Mouse (Mus musculus) MEL (cell line): ENCODE measurements around the gene Ch25h. TPM values are rescaled to one million over a fixed set of nuclear protein-coding genes. Genes with fewer than 3 reads are reported as not detected.

Experiments
- DNase-seq: peaks from one replicate; pipeline ENCODE4 v3.0.0; 2011; ENCODE audit warnings: low read depth, low spot score
- H3K27ac ChIP-seq: 2 replicates; pipeline ENCODE4 v1.5.1; 2012; ENCODE audit warnings: low read depth, mild to moderate bottlenecking, control low read depth, low read length, moderate library complexity; ENCODE audit not compliant: control insufficient read depth
- H3K27me3 ChIP-seq, 2 experiments: fragments of 150-350 bp in 1 of 2; sonication (generic) in 1 of 2; 2 replicates each; pipeline ENCODE4 v1.6.1; 2012; ENCODE audit warnings: low read length in 2 of 2, mild to moderate bottlenecking in 2 of 2, improper control_type of control experiment in 1 of 2, moderate library complexity in 1 of 2; ENCODE audit not compliant: insufficient read depth in 2 of 2, control insufficient read depth in 1 of 2
- H3K36me3 ChIP-seq, 2 experiments: 2 replicates each; pipeline ENCODE4 v1.6.1; 2012 to 2014; ENCODE audit warnings: low read length in 2 of 2, improper control_type of control experiment in 1 of 2, inconsistent platforms in 1 of 2, mild to moderate bottlenecking in 1 of 2; ENCODE audit not compliant: insufficient read depth in 2 of 2, control insufficient read depth in 1 of 2
- H3K4me1 ChIP-seq, 2 experiments: fragments of 150-350 bp in 1 of 2; sonication (generic) in 1 of 2; 2 replicates each; pipeline ENCODE4 v1.6.1; 2012; ENCODE audit warnings: low read length in 2 of 2, improper control_type of control experiment in 1 of 2, mild to moderate bottlenecking in 1 of 2; ENCODE audit not compliant: insufficient read depth in 2 of 2, control insufficient read depth in 1 of 2
- H3K4me3 ChIP-seq, 2 experiments: fragments of 150-350 bp in 1 of 2; sonication (generic) in 1 of 2; 2 replicates each; pipeline ENCODE4 v1.5.1; 2012; ENCODE audit warnings: low read depth in 2 of 2, low read length in 2 of 2, mild to moderate bottlenecking in 2 of 2, moderate library complexity in 2 of 2, control low read depth in 1 of 2, improper control_type of control experiment in 1 of 2; ENCODE audit not compliant: control insufficient read depth in 1 of 2, insufficient read depth in 1 of 2
- H3K79me2 ChIP-seq: 2 replicates; pipeline ENCODE4 v1.6.1; 2012; ENCODE audit warnings: mild to moderate bottlenecking, low read length, moderate library complexity; ENCODE audit not compliant: control insufficient read depth, poor library complexity, insufficient read depth
- H3K9ac ChIP-seq: 2 replicates; pipeline ENCODE4 v1.6.1; 2012; ENCODE audit warnings: low read depth, mild to moderate bottlenecking, control low read depth, low read length, moderate library complexity; ENCODE audit not compliant: control insufficient read depth, poor library complexity, severe bottlenecking
- H3K9me3 ChIP-seq: fragments of 150-350 bp; sonication (generic); replicated peaks from 2 replicates; pipeline ENCODE4 v1.6.1; 2012; ENCODE audit warnings: mild to moderate bottlenecking, low read length, improper control_type of control experiment, moderate library complexity; ENCODE audit not compliant: insufficient read depth
- BHLHE40 ChIP-seq: IDR thresholded peaks from 2 replicates; pipeline ENCODE4 v1.6.1; 2012; ENCODE audit warnings: low read depth, mild to moderate bottlenecking, inconsistent platforms, low read length, improper control_type of control experiment, borderline replicate concordance
- CHD1 ChIP-seq: IDR thresholded peaks from 2 replicates; pipeline ENCODE4 v1.6.1; 2012; ENCODE audit warnings: low read depth, mild to moderate bottlenecking, inconsistent platforms, low read length, improper control_type of control experiment
- CHD2 ChIP-seq: IDR thresholded peaks from 2 replicates; pipeline ENCODE4 v1.6.1; 2011; ENCODE audit warnings: low read length, improper control_type of control experiment
- CTCF ChIP-seq, 3 experiments: IDR thresholded peaks in 2 of 3; conservative IDR thresholded peaks in 1 of 3; 2 replicates each; pipeline ENCODE4 v1.5.1; 2011 to 2012; ENCODE audit warnings: low read length in 3 of 3, low read depth in 2 of 3, mild to moderate bottlenecking in 2 of 3, improper control_type of control experiment in 1 of 3, inconsistent platforms in 1 of 3, mixed read lengths in 1 of 3, moderate library complexity in 1 of 3; ENCODE audit not compliant: control insufficient read depth in 1 of 3, insufficient read depth in 1 of 3, poor library complexity in 1 of 3, severe bottlenecking in 1 of 3
- E2F4 ChIP-seq: IDR thresholded peaks from 2 replicates; pipeline ENCODE4 v1.6.1; 2011; ENCODE audit warnings: low read depth, low read length, improper control_type of control experiment, borderline replicate concordance
- ELF1 ChIP-seq: IDR thresholded peaks from 2 replicates; pipeline ENCODE4 v1.6.1; 2014; ENCODE audit warnings: low read depth, mild to moderate bottlenecking, inconsistent platforms, low read length, improper control_type of control experiment, moderate library complexity
- EP300 ChIP-seq, 2 experiments: IDR thresholded peaks; 2 replicates each; pipeline ENCODE4 v1.6.1; 2011; ENCODE audit warnings: improper control_type of control experiment in 2 of 2, low read length in 2 of 2, low read depth in 1 of 2, mild to moderate bottlenecking in 1 of 2
- ETS1 ChIP-seq: IDR thresholded peaks from 2 replicates; pipeline ENCODE4 v1.6.1; 2012; ENCODE audit warnings: low read depth, mild to moderate bottlenecking, inconsistent platforms, low read length, improper control_type of control experiment, moderate library complexity
- GABPA ChIP-seq: IDR thresholded peaks from 2 replicates; pipeline ENCODE4 v1.6.1; 2012; ENCODE audit warnings: low read depth, mild to moderate bottlenecking, inconsistent platforms, low read length, improper control_type of control experiment, moderate library complexity
- GATA1 ChIP-seq: IDR thresholded peaks from 2 replicates; pipeline ENCODE4 v1.6.1; 2011; ENCODE audit warnings: low read depth, low read length, improper control_type of control experiment
- HCFC1 ChIP-seq: IDR thresholded peaks from 2 replicates; pipeline ENCODE4 v1.6.1; 2012; ENCODE audit warnings: low read depth, mild to moderate bottlenecking, inconsistent platforms, low read length, improper control_type of control experiment, moderate library complexity
- JUND ChIP-seq: IDR thresholded peaks from 2 replicates; pipeline ENCODE4 v1.6.1; 2011; ENCODE audit warnings: low read depth, mild to moderate bottlenecking, improper control_type of control experiment, low read length
- MAFK ChIP-seq: IDR thresholded peaks from 2 replicates; pipeline ENCODE4 v1.6.1; 2011; ENCODE audit warnings: low read depth, mild to moderate bottlenecking, low read length, improper control_type of control experiment, borderline replicate concordance
- MAZ ChIP-seq: IDR thresholded peaks from 2 replicates; pipeline ENCODE4 v1.6.1; 2012; ENCODE audit warnings: low read depth, mild to moderate bottlenecking, inconsistent platforms, low read length, improper control_type of control experiment
- POLR2A ChIP-seq, 2 experiments: IDR thresholded peaks; 2 replicates each; pipeline ENCODE4 v1.6.1; 2011 to 2012; ENCODE audit warnings: low read length in 2 of 2, mild to moderate bottlenecking in 2 of 2, control low read depth in 1 of 2, improper control_type of control experiment in 1 of 2, low read depth in 1 of 2, moderate library complexity in 1 of 2; ENCODE audit not compliant: control insufficient read depth in 1 of 2, insufficient read depth in 1 of 2, poor library complexity in 1 of 2
- POLR2AphosphoS2 ChIP-seq: IDR thresholded peaks from 2 replicates; pipeline ENCODE4 v1.6.1; 2011; ENCODE audit warnings: low read length, improper control_type of control experiment
- RCOR1 ChIP-seq: IDR thresholded peaks from 2 replicates; pipeline ENCODE4 v1.6.1; 2012; ENCODE audit warnings: low read depth, mild to moderate bottlenecking, inconsistent platforms, low read length, improper control_type of control experiment
- SIN3A ChIP-seq: IDR thresholded peaks from 2 replicates; pipeline ENCODE4 v1.6.1; 2012; ENCODE audit warnings: low read length, improper control_type of control experiment, inconsistent platforms
- SMC3 ChIP-seq: IDR thresholded peaks from 2 replicates; pipeline ENCODE4 v1.6.1; 2011; ENCODE audit warnings: low read depth, low read length, improper control_type of control experiment
- TAL1 ChIP-seq: IDR thresholded peaks from 2 replicates; pipeline ENCODE4 v1.6.1; 2012; ENCODE audit warnings: mild to moderate bottlenecking, inconsistent platforms, low read length, moderate library complexity, mixed read lengths
- USF1 ChIP-seq: IDR thresholded peaks from 2 replicates; pipeline ENCODE4 v1.6.1; 2014; ENCODE audit warnings: low read depth, mild to moderate bottlenecking, inconsistent platforms, low read length, improper control_type of control experiment, moderate library complexity
- USF2 ChIP-seq, 2 experiments: IDR thresholded peaks; 2 replicates each; pipeline ENCODE4 v1.6.1; 2011 to 2012; ENCODE audit warnings: improper control_type of control experiment in 2 of 2, low read length in 2 of 2, borderline replicate concordance in 1 of 2, inconsistent platforms in 1 of 2, low read depth in 1 of 2, mild to moderate bottlenecking in 1 of 2; ENCODE audit not compliant: insufficient read depth in 1 of 2
- ZKSCAN1 ChIP-seq: IDR thresholded peaks from 2 replicates; pipeline ENCODE4 v1.6.1; 2012; ENCODE audit warnings: low read depth, mild to moderate bottlenecking, inconsistent platforms, low read length, improper control_type of control experiment, moderate library complexity
- ZMIZ1 ChIP-seq: IDR thresholded peaks from 2 replicates; pipeline ENCODE4 v1.6.1; 2012; ENCODE audit warnings: low read depth, mild to moderate bottlenecking, inconsistent platforms, low read length, improper control_type of control experiment, moderate library complexity
- ZNF384 ChIP-seq: IDR thresholded peaks from 2 replicates; pipeline ENCODE4 v1.6.1; 2012; ENCODE audit warnings: low read depth, mild to moderate bottlenecking, inconsistent platforms, low read length, improper control_type of control experiment
- polyA plus RNA-seq, 2 experiments: library from polyadenylated mRNA; stranded (reverse) in 1 of 2; unstranded in 1 of 2; fragments of >175 nt in 1 of 2; fragments of >200 nt in 1 of 2; gene quantifications; 2 replicates each; pipeline versions ENCODE4 v1.2.1 to v1.2.4; 2012; ENCODE audit warnings: low replicate concordance in 2 of 2, low read depth in 1 of 2; ENCODE audit not compliant: insufficient read length in 2 of 2, insufficient read depth in 1 of 2, missing spikeins in 1 of 2
- total RNA-seq: library from RNA; depleted of rRNA; stranded (reverse); fragments of 300-350 nt; gene quantifications from 2 replicates; pipeline ENCODE4 v1.2.3, GENCODE M21; 2012

Gene Ch25h
- total and polyA plus RNA-seq, 3 experiments = not detected

- no peak overlapping the region for H3K4me3 ChIP-seq
- TF ChIP-seq CHD2 (no peak), POLR2AphosphoS2 (no peak), ZKSCAN1 (no peak), POLR2A (IDR thresholded peaks at IDR 0.05; ENCODE audit: control insufficient read depth in 1 of 2, insufficient read depth in 1 of 2, low read depth in 1 of 2, low read length in 2 of 2, poor library complexity in 1 of 2) (no peak), ZNF384 (no peak), MAFK (no peak), GABPA (no peak), USF1 (no peak), BHLHE40 (no peak), SMC3 (no peak), ETS1 (no peak), ZMIZ1 (no peak), RCOR1 (no peak), E2F4 (no peak), ELF1 (no peak), TAL1 (no peak), HCFC1 (no peak)
- H3K9me3 ChIP-seq = no peaks in the 10 kb centered on the region
- no peak overlapping the region for H3K9ac ChIP-seq
- H3K27me3 ChIP-seq = peaks cover 0 to 2% of the 10 kb centered on the region in 2 experiments; a peak in 2 of 4 replicates
- H3K27ac ChIP-seq = no peak overlapping the region
- no peaks in the 10 kb centered on the region for H3K79me2 ChIP-seq
- no peaks in the 10 kb centered on the region for H3K4me1 ChIP-seq
- no peak for DNase-seq
- no peaks in the 10 kb centered on the region for H3K36me3 ChIP-seq
These were observed 43.6 kb downstream of the Ch25h start for GRCm38 (mm10) chr19:34431314-34431713.

GRCm38 (mm10) chr19:34423783-34424335 is 51.1 kb downstream of the Ch25h start:
- Histone ChIP-seq H3K27ac (no peak overlapping the region), H3K4me1 (no peaks in the 10 kb centered on the region), H3K79me2 (no peaks in the 10 kb centered on the region), H3K4me3 (no peak overlapping the region), H3K9ac (no peak overlapping the region), H3K9me3 (no peaks in the 10 kb centered on the region), H3K27me3 (peaks cover 0 to 1% of the 10 kb centered on the region in 2 experiments; a peak in 2 of 4 replicates), H3K36me3 (no peaks in the 10 kb centered on the region)
- DNase-seq = no peak
- TF ChIP-seq EP300 (IDR thresholded peaks at IDR 0.05; ENCODE audit: low read depth in 1 of 2, low read length in 2 of 2) (no peak), CTCF (IDR thresholded peaks at IDR 0.05 in 2 of 3, conservative IDR thresholded peaks at IDR 0.05 in 1 of 3; ENCODE audit: control insufficient read depth in 1 of 3, insufficient read depth in 1 of 3, low read depth in 2 of 3, low read length in 3 of 3, poor library complexity in 1 of 3, severe bottlenecking in 1 of 3) (no peak), USF2 (IDR thresholded peaks at IDR 0.05; ENCODE audit: borderline replicate concordance in 1 of 2, insufficient read depth in 1 of 2, low read depth in 1 of 2, low read length in 2 of 2) (no peak), E2F4 (no peak), HCFC1 (no peak), ZKSCAN1 (no peak), BHLHE40 (no peak), ZNF384 (no peak), POLR2AphosphoS2 (no peak), SIN3A (no peak), CHD1 (no peak), JUND (no peak), MAZ (no peak), GATA1 (no peak)
